In genomic region chrX:153636247-153636646, GRCm38 (mm10) we compare ENCODE assay signal across 8 mouse cellular contexts. TPM values are rescaled to one million over a fixed set of nuclear protein-coding genes. Genes with fewer than 3 reads are reported as not detected.
DNase-seq lines count a peak whose midpoint lies in the region; ATAC-seq and TF ChIP-seq lines count a peak whose summit lies in the region.

No protein-coding gene starts in this region.

- no peak overlapping the region for H3K4me3 ChIP-seq in heart, embryonic 12.5 days
- H3K4me3 ChIP-seq in forebrain, embryonic 10.5 days, result no peak overlapping the region

- peak; percentile 34; the same call in 1 of the 2 replicates for TF ChIP-seq CTCF in brain, embryonic 14.5 days (IDR thresholded peaks at IDR 0.05; ENCODE audit: borderline replicate concordance, extremely low read depth, insufficient read depth, insufficient read length)

- no peak overlapping the region for H3K9ac ChIP-seq in heart, embryonic 12.5 days

- H3K27ac ChIP-seq in heart, embryonic 12.5 days (ENCODE audit: poor library complexity, severe bottlenecking), result no peak overlapping the region
- H3K27ac ChIP-seq in forebrain, embryonic 10.5 days, result no peak overlapping the region

- no peaks in the 10 kb centered on the region for H3K36me3 ChIP-seq in heart, embryonic 12.5 days
- H3K36me3 ChIP-seq in forebrain, embryonic 10.5 days (replicated peaks), result no peaks in the 10 kb centered on the region

- no peaks in the 10 kb centered on the region for H3K4me1 ChIP-seq in heart, embryonic 12.5 days (replicated peaks)
- H3K4me1 ChIP-seq in forebrain, embryonic 10.5 days, result no peaks in the 10 kb centered on the region

- no peak for ATAC-seq in heart, embryonic 12.5 days (ENCODE audit: insufficient number of reproducible peaks, low FRiP score)

- H3K4me2 ChIP-seq in heart, embryonic 12.5 days, result no peak overlapping the region

- DNase-seq in heart, postnatal 10 days, result peak; percentile 23 to 48
- peak; percentile 3 for DNase-seq in ovary, postnatal 14 days (ENCODE audit: low spot score)
- no peak for DNase-seq in ovary, postnatal 36 days (ENCODE audit: low spot score)
- DNase-seq in brain, embryonic 14.5 days (ENCODE audit: low read depth), result peak; percentile 51
- peak; percentile 41 for DNase-seq in naive thymus-derived CD4-positive, alpha-beta T cell, adult 2 months (ENCODE audit: low read depth)
- DNase-seq in forebrain, embryonic 10.5 days (ENCODE audit: extremely low spot score, low spot score), result no peak
- no peak for DNase-seq in layer of hippocampus, adult 9-10 months (ENCODE audit: low spot score)

- H3K9me3 ChIP-seq in heart, embryonic 12.5 days (replicated peaks), result no peaks in the 10 kb centered on the region
- no peaks in the 10 kb centered on the region for H3K9me3 ChIP-seq in forebrain, embryonic 10.5 days

- H3K27me3 ChIP-seq in heart, embryonic 12.5 days (replicated peaks), result no peaks in the 10 kb centered on the region
- no peaks in the 10 kb centered on the region for H3K27me3 ChIP-seq in forebrain, embryonic 10.5 days (ENCODE audit: poor library complexity, severe bottlenecking)

- intact Hi-C loops in heart, postnatal 10 days (cut with DNase I), result loop anchor here (1.0 to 2.0 kb wide), 2 partner anchors 33 to 71 kb away; no protein-coding TSS in a partner anchor

- no peak for TF ChIP-seq POLR2A in brain, embryonic 14.5 days (IDR thresholded peaks at IDR 0.05; ENCODE audit: borderline replicate concordance, extremely low read depth, insufficient read depth, insufficient read length, poor library complexity, severe bottlenecking)

- WGBS in heart, embryonic 12.5 days, result 6% methylated on average over 1 of the region's 1 CpGs
- 2% methylated on average over 1 of the region's 1 CpGs for WGBS in forebrain, embryonic 10.5 days

RNA-seq across cellular contexts. Expression of gene Kctd12b, which starts 59.9 kb away (rescaled TPM):
- 10 to 100 TPM; 21.1 to 32.9 TPM for total RNA-seq in heart, postnatal 10 days (2021)
- 3.8 and 4.1 TPM in 2 replicates for polyA plus RNA-seq in heart, embryonic 12.5 days (2016; fragmentation: Nextera tagmentation; extraction: Ambion mirVana)
- 3.0 and 4.6 TPM in 2 replicates for polyA plus RNA-seq in brain, embryonic 14.5 days (2012; rRNA removed)
- polyA plus RNA-seq in forebrain, embryonic 10.5 days (2016; fragmentation: Nextera tagmentation; extraction: Ambion mirVana), result 3.4 and 3.7 TPM in 2 replicates

Comparison
In these comparisons a context has a peak if more than half of its experiments do, and no peak if none do; other contexts are left out.
1. DNase-seq: peak in heart, postnatal 10 days (2 of 2), ovary, postnatal 14 days (single experiment), brain, embryonic 14.5 days (single experiment) and naive thymus-derived CD4-positive, alpha-beta T cell, adult 2 months (single experiment); none in ovary, postnatal 36 days (single experiment), forebrain, embryonic 10.5 days (single experiment) and layer of hippocampus, adult 9-10 months (single experiment).